Mouse (Mus musculus): ENCODE measurements at regions not wholly inside any gene's neighbourhood (a gene's known extent, or its start where the extent isn't known, plus 50 kb on each side); places are given as distances from the start of the nearest gene placed in this dataset.
A peak's percentile ranks its signal among the peaks of the same experiment; 100 is the strongest.

- ATAC-seq (ENCODE audit: insufficient number of reproducible peaks, low FRiP score, low TSS enrichment) = no peak
Observed at GRCm38 (mm10) chr11:17324651-17325050, 67.3 kb downstream of the C1d start.

- ATAC-seq (ENCODE audit: insufficient number of reproducible peaks, low FRiP score, low TSS enrichment) = no peak
Observed at GRCm38 (mm10) chr11:17325731-17326646, 68.6 kb downstream of the C1d start.

- ATAC-seq (ENCODE audit: insufficient number of reproducible peaks, low FRiP score, low TSS enrichment) = no peak
Observed at GRCm38 (mm10) chr11:17326695-17327094, 69.3 kb downstream of the C1d start.

GRCm38 (mm10) chr11:17351476-17351875 is 94.1 kb downstream of the C1d start:
- ATAC-seq (ENCODE audit: insufficient number of reproducible peaks, low FRiP score, low TSS enrichment) = no peak

GRCm38 (mm10) chr11:17352148-17353130 is 95.1 kb downstream of the C1d start:
- ATAC-seq (ENCODE audit: insufficient number of reproducible peaks, low FRiP score, low TSS enrichment) = no peak

- no peak for ATAC-seq (ENCODE audit: insufficient number of reproducible peaks, low FRiP score, low TSS enrichment)
Observed at GRCm38 (mm10) chr11:17359698-17360254, 102.4 kb downstream of the C1d start.

GRCm38 (mm10) chr11:17377859-17378258 is 120.5 kb downstream of the C1d start:
- ATAC-seq (ENCODE audit: insufficient number of reproducible peaks, low FRiP score, low TSS enrichment) = no peak

- no peak for ATAC-seq (ENCODE audit: insufficient number of reproducible peaks, low FRiP score, low TSS enrichment)
Observed at GRCm38 (mm10) chr11:17386756-17387155, 129.4 kb downstream of the C1d start.

GRCm38 (mm10) chr11:17393832-17394231 is 136.5 kb downstream of the C1d start:
- ATAC-seq (ENCODE audit: insufficient number of reproducible peaks, low FRiP score, low TSS enrichment) = no peak

GRCm38 (mm10) chr11:17414531-17414930 is 157.2 kb downstream of the C1d start:
- ATAC-seq (ENCODE audit: insufficient number of reproducible peaks, low FRiP score, low TSS enrichment) = no peak

- no peak for ATAC-seq (ENCODE audit: insufficient number of reproducible peaks, low FRiP score, low TSS enrichment)
Observed at GRCm38 (mm10) chr11:17415144-17415543, 157.8 kb downstream of the C1d start.

GRCm38 (mm10) chr11:17417656-17418289 is 160.4 kb downstream of the C1d start:
- ATAC-seq (ENCODE audit: insufficient number of reproducible peaks, low FRiP score, low TSS enrichment) = no peak

- ATAC-seq (ENCODE audit: insufficient number of reproducible peaks, low FRiP score, low TSS enrichment) = no peak
Observed at GRCm38 (mm10) chr11:17442133-17442532, 184.8 kb downstream of the C1d start.

- no peak for ATAC-seq (ENCODE audit: insufficient number of reproducible peaks, low FRiP score, low TSS enrichment)
Observed at GRCm38 (mm10) chr11:17449289-17449688, 191.9 kb downstream of the C1d start.

GRCm38 (mm10) chr11:17450360-17451045 is 193.1 kb downstream of the C1d start:
- no peak for ATAC-seq (ENCODE audit: insufficient number of reproducible peaks, low FRiP score, low TSS enrichment)

GRCm38 (mm10) chr11:17451451-17451850 is 194.1 kb downstream of the C1d start:
- no peak for ATAC-seq (ENCODE audit: insufficient number of reproducible peaks, low FRiP score, low TSS enrichment)

GRCm38 (mm10) chr11:17453530-17453929 is 196.2 kb downstream of the C1d start:
- ATAC-seq (ENCODE audit: insufficient number of reproducible peaks, low FRiP score, low TSS enrichment) = no peak

- ATAC-seq (ENCODE audit: insufficient number of reproducible peaks, low FRiP score, low TSS enrichment) = no peak
Observed at GRCm38 (mm10) chr11:17458946-17459345, 201.6 kb downstream of the C1d start.

GRCm38 (mm10) chr11:17460024-17460919 is 202.9 kb downstream of the C1d start:
- peak; percentile 75 for ATAC-seq (ENCODE audit: insufficient number of reproducible peaks, low FRiP score, low TSS enrichment)

Data from cerebellum, adult (tissue).